Mouse (Mus musculus): Measurements from ENCODE around the gene Cby3.

Gene Cby3

GRCm38 (mm10) chr11:50387167-50387679, 33.0 kb downstream of the Cby3 start:
- in situ Hi-C loops (cut with MboI; ENCODE audit: low sequenced_read_pairs) = no loop called here

DNA sequence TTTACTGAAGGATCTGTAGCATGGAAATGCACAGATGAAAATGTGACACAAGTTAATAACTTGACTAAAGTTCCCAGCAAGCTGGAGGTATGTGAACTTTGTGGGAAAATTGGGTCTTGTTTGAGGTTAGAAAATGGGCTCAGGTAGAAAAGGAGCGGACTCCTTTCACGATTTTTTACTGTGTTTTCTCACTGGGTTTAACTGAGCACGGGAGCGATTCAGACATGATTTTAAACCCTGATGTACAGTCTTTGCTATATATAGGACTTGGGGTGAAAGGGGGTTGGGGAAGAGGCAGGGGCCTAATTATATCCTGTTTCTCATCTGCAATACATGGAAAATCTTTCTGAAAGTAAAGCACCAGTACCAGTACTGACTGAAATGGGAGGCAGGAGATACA, 33.4 kb downstream of the Cby3 start:
- in situ Hi-C loops (cut with MboI; ENCODE audit: low sequenced_read_pairs) = no loop called here

GRCm38 (mm10) chr11:50388217-50388929, 34.1 kb downstream of the Cby3 start:
- in situ Hi-C loops (cut with MboI; ENCODE audit: low sequenced_read_pairs) = no loop called here

DNA sequence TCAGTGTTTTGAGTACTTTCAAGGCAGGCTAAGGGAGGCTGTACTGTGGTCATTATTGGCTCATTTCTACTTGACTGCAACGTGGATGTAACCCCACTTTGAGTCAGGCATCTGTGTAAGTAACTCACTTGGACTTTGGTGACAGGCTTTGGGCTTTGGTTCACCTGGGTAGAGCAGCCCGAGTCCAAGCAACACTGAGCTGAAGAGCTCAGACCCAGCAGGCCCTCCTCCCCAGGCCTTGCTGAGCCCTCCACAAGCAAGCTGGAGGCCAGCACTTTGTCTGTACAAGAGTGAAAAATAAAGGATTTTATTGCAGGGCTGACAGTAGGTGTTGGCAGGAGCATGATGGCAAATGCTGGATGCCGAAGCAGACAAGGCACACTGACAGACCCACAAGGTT, 34.7 kb downstream of the Cby3 start:
- in situ Hi-C loops (cut with MboI; ENCODE audit: low sequenced_read_pairs) = no loop called here

DNA sequence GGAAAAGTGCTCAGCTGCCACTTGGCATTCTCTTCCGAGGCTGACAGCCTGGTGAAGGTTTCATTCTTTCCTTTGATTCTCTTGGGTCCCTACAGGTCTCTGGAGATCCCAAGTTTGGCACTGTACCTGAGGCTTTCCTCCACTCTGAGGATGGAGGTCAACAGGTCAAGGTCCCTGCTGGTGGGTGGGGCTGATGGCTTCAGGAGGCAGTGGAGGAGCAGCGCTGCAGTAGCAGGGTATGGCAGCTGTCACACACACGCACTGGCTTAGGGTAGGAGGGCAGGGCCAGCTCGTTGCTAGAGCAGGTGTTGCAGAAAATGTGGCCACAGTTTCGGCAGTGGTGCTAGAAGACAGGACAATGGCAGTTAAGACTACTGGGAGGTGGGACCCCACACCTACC, 35.4 kb downstream of the Cby3 start:
- in situ Hi-C loops (cut with MboI; ENCODE audit: low sequenced_read_pairs) = no loop called here

DNA sequence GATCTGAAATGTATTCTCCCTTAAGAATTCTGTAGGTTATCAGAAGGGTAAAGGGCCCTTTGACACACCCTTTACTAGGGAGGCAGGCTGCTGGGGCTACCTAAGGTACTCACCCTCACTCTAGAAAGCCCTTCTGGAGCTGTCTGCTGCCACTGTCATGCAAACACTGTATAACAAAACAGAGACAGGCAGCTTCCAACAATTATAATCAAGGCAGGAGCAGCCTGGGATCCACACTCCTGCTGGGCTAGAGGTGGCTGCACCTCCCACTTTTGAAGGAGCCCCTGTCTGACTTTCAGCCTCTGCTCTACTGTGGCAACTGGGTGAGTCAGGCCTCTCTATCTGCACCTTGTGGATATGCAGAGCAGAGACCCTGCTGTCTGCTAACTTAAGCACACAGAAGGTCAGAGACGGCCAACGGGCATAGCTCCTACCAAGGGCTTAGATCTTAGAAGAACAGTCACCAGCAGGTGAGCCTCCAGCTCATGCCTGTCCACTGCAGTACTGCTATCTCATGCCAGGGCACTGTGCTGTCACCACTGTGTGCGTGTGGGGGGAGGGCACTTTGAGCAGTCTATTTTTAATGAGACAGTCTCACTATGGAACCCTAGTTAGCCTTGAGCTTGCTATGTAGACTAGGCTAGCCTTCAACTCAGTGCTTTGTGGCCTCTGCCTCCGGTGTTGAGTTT, 37.2 kb downstream of the Cby3 start:
- in situ Hi-C loops (cut with MboI; ENCODE audit: low sequenced_read_pairs) = no loop called here

- in situ Hi-C loops (cut with MboI; ENCODE audit: low sequenced_read_pairs) = no loop called here
Measured at GRCm38 (mm10) chr11:50393306-50393705, 39.0 kb downstream of the Cby3 start.

DNA sequence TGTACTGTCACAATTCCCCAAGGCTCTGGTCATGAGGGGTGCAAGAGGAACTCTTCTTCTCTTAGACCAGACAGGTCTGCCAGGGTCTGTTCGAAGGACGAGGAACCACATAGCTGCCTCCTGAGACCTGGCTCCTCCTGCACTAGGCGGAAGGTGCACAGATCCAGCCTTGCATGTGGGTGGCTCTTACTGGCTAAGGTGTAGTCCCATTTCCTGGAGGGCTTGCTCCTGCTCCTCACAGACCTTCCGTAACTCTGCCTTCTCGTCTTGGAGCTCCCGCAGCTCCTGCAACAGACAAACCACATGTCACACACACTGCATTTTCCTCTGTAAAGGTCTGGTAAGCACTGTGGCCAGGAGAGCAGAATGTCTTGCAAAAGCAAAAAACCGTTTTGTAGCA, 40.5 kb downstream of the Cby3 start:
- in situ Hi-C loops (cut with MboI; ENCODE audit: low sequenced_read_pairs) = no loop called here

- in situ Hi-C loops (cut with MboI; ENCODE audit: low sequenced_read_pairs) = no loop called here
Measured at GRCm38 (mm10) chr11:50396766-50397307, 42.6 kb downstream of the Cby3 start.

DNA sequence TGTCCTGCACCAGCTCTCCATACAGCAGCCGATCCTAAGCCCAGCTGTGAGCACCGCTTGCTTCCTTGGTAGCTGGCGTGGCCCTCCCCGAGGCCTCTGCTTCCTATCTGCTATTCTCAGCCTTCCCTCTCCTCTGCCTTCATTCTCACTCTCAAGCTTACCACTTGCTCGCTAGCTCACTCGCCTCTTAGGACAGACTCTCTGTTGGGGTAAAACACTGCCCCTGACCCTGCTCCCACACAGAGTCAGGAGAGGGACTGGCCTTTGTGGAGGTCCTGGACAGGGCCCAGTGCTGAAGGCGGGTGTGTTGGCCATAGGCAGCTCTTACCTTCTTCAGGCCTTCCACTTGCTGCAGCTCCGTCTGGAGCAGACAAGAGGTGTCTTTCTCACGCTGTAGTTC, 43.1 kb downstream of the Cby3 start:
- in situ Hi-C loops (cut with MboI; ENCODE audit: low sequenced_read_pairs) = no loop called here

DNA sequence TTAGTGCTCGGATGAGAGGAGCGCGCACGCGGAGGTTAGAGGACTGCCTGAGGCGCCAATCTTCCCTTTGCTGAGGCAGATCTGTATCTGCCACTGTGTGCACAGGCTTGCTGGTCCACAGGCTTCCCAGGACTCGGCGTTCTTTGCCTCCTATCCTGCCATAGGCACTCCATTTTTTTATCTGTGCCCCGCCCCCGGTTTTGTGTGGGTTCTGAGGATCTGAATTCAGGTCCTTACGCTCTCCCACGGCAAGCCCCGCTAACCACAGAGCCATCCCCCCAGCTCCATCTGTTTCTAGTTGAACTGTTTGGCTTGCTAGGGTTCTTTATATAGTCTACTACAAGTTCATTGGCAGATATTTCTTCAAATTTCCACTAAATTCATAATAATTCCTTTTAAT, 44.5 kb downstream of the Cby3 start:
- in situ Hi-C loops (cut with MboI; ENCODE audit: low sequenced_read_pairs) = no loop called here

GRCm38 (mm10) chr11:50402481-50402880, 48.2 kb downstream of the Cby3 start:
- in situ Hi-C loops (cut with MboI; ENCODE audit: low sequenced_read_pairs) = no loop called here

DNA sequence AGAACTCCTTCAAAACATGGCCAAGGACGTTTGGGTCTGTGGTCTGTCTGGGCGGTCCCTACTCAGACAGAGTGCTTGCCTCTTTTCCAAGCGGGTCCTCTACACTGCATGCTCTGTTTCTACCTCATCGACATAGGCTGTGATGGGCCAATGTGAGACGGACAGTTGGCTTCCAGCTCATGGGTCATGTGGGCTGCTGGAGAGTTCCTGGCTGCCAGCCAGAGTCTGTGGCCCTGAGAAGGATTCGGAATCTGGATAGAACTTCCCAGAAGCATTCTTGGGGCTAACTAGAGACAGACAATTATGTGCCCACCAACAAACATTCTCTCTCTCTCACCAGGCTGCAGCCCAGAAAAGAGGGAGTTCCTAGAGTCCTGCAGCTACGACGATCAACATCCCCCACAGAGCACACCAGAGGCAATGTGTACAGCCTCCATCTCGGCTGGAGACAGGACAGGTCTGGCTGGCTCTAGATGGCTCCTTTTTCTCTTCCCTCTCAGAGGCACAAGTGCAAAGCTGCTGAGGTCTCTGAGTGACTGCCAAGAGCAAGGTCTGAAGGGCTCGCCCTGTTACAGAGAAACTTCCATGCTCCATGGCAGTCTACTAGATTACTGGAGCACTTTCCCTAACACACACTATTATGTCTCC, 49.2 kb downstream of the Cby3 start:
- in situ Hi-C loops (cut with MboI; ENCODE audit: low sequenced_read_pairs) = no loop called here

- in situ Hi-C loops (cut with MboI; ENCODE audit: low sequenced_read_pairs) = no loop called here
Measured at GRCm38 (mm10) chr11:50407235-50407634, 53.0 kb downstream of the Cby3 start.
